Mouse (Mus musculus): Measurements from ENCODE around the gene Bricd5.
A peak's percentile ranks its signal among the peaks of the same experiment; 100 is the strongest.
"Not testable (repeated sequence)": the region's sequence is repeated elsewhere in the genome, so short reads cannot be mapped to it uniquely, and the experiment has no call there.

Gene Bricd5

GRCm38 (mm10) chr17:24473612-24474275, at the start of gene Bricd5:
Bricd5 (plus strand) TSS chr17:24473884.
- no peak for DNase-seq

GRCm38 (mm10) chr17:24424489-24424888, 49.2 kb upstream of the Bricd5 start:
- DNase-seq = no peak

- DNase-seq = peak; percentile 70
Observed at GRCm38 (mm10) chr17:24425326-24425725, 48.4 kb upstream of the Bricd5 start.

GRCm38 (mm10) chr17:24425905-24426304, 47.8 kb upstream of the Bricd5 start:
- peak; percentile 43 for DNase-seq

- DNase-seq = peak; percentile 99
Observed at GRCm38 (mm10) chr17:24426471-24427169, 47.1 kb upstream of the Bricd5 start, which contains the start of gene Eci1. Eci1 (plus strand) TSS chr17:24426641.

GRCm38 (mm10) chr17:24427170-24427557, 46.5 kb upstream of the Bricd5 start:
- peak; percentile 37 for DNase-seq

- DNase-seq = no peak
Observed at GRCm38 (mm10) chr17:24429201-24429983, 44.3 kb upstream of the Bricd5 start.

- DNase-seq = peak; percentile 66
Observed at GRCm38 (mm10) chr17:24437016-24437415, 36.7 kb upstream of the Bricd5 start.

- no peak for DNase-seq
Observed at GRCm38 (mm10) chr17:24440377-24440776, 33.3 kb upstream of the Bricd5 start.

GRCm38 (mm10) chr17:24441148-24441547, 32.5 kb upstream of the Bricd5 start:
- no peak for DNase-seq

GRCm38 (mm10) chr17:24442107-24442506, 31.6 kb upstream of the Bricd5 start:
- no peak for DNase-seq

GRCm38 (mm10) chr17:24442632-24443155, 31.0 kb upstream of the Bricd5 start, which contains the start of gene Dnase1l2:
Dnase1l2 (minus strand) TSS chr17:24443105.
- no peak for DNase-seq

- DNase-seq = peak; percentile 84
Observed at GRCm38 (mm10) chr17:24443409-24443808, 30.3 kb upstream of the Bricd5 start.

- DNase-seq = no peak
Observed at GRCm38 (mm10) chr17:24446590-24446989, 27.1 kb upstream of the Bricd5 start.

- DNase-seq = no peak
Observed at GRCm38 (mm10) chr17:24449507-24449906, 24.2 kb upstream of the Bricd5 start.

GRCm38 (mm10) chr17:24451220-24451619, 22.5 kb upstream of the Bricd5 start:
- peak; percentile 23 for DNase-seq

- DNase-seq = peak; percentile 43
Observed at GRCm38 (mm10) chr17:24453372-24453771, 20.3 kb upstream of the Bricd5 start.

GRCm38 (mm10) chr17:24454218-24454755, 19.4 kb upstream of the Bricd5 start:
- DNase-seq = no peak

- DNase-seq = peak; percentile 99
Observed at GRCm38 (mm10) chr17:24454756-24455522, 18.7 kb upstream of the Bricd5 start.

- DNase-seq = not testable (repeated sequence)
Observed at GRCm38 (mm10) chr17:24455523-24456206, 18.0 kb upstream of the Bricd5 start.

GRCm38 (mm10) chr17:24461580-24461979, 12.1 kb upstream of the Bricd5 start:
- no peak for DNase-seq
